Mouse (Mus musculus): ENCODE results near the gene Ccr9.

- no peak for TF ChIP-seq CTCF (conservative IDR thresholded peaks at IDR 0.05; ENCODE audit: insufficient read depth, insufficient read length, low read depth, low read length)
- no peak for TF ChIP-seq POLR2A (IDR thresholded peaks at IDR 0.05; ENCODE audit: low read depth, low read length)
Observed at GRCm38 (mm10) chr9:123636771-123637170, 41.5 kb upstream of the Ccr9 start.

Data from kidney, adult 2 months (tissue).